Mouse (Mus musculus) MEL (cell line): ENCODE results near the gene Cdh24. TPM values are rescaled to one million over a fixed set of nuclear protein-coding genes. Genes with fewer than 3 reads are reported as not detected.

Source experiments
- DNase-seq: peaks from one replicate; pipeline ENCODE4 v3.0.0; 2011; ENCODE audit warnings: low read depth, low spot score
- H3K27ac ChIP-seq: 2 replicates; pipeline ENCODE4 v1.5.1; 2012; ENCODE audit warnings: low read depth, mild to moderate bottlenecking, control low read depth, low read length, moderate library complexity; ENCODE audit not compliant: control insufficient read depth
- H3K27me3 ChIP-seq, 2 experiments: fragments of 150-350 bp in 1 of 2; sonication (generic) in 1 of 2; 2 replicates each; pipeline ENCODE4 v1.6.1; 2012; ENCODE audit warnings: low read length in 2 of 2, mild to moderate bottlenecking in 2 of 2, improper control_type of control experiment in 1 of 2, moderate library complexity in 1 of 2; ENCODE audit not compliant: insufficient read depth in 2 of 2, control insufficient read depth in 1 of 2
- H3K36me3 ChIP-seq, 2 experiments: 2 replicates each; pipeline ENCODE4 v1.6.1; 2012 to 2014; ENCODE audit warnings: low read length in 2 of 2, improper control_type of control experiment in 1 of 2, inconsistent platforms in 1 of 2, mild to moderate bottlenecking in 1 of 2; ENCODE audit not compliant: insufficient read depth in 2 of 2, control insufficient read depth in 1 of 2
- H3K4me1 ChIP-seq, 2 experiments: fragments of 150-350 bp in 1 of 2; sonication (generic) in 1 of 2; 2 replicates each; pipeline ENCODE4 v1.6.1; 2012; ENCODE audit warnings: low read length in 2 of 2, improper control_type of control experiment in 1 of 2, mild to moderate bottlenecking in 1 of 2; ENCODE audit not compliant: insufficient read depth in 2 of 2, control insufficient read depth in 1 of 2
- H3K4me3 ChIP-seq, 2 experiments: fragments of 150-350 bp in 1 of 2; sonication (generic) in 1 of 2; 2 replicates each; pipeline ENCODE4 v1.5.1; 2012; ENCODE audit warnings: low read depth in 2 of 2, low read length in 2 of 2, mild to moderate bottlenecking in 2 of 2, moderate library complexity in 2 of 2, control low read depth in 1 of 2, improper control_type of control experiment in 1 of 2; ENCODE audit not compliant: control insufficient read depth in 1 of 2, insufficient read depth in 1 of 2
- H3K79me2 ChIP-seq: 2 replicates; pipeline ENCODE4 v1.6.1; 2012; ENCODE audit warnings: mild to moderate bottlenecking, low read length, moderate library complexity; ENCODE audit not compliant: control insufficient read depth, poor library complexity, insufficient read depth
- H3K9ac ChIP-seq: 2 replicates; pipeline ENCODE4 v1.6.1; 2012; ENCODE audit warnings: low read depth, mild to moderate bottlenecking, control low read depth, low read length, moderate library complexity; ENCODE audit not compliant: control insufficient read depth, poor library complexity, severe bottlenecking
- H3K9me3 ChIP-seq: fragments of 150-350 bp; sonication (generic); replicated peaks from 2 replicates; pipeline ENCODE4 v1.6.1; 2012; ENCODE audit warnings: mild to moderate bottlenecking, low read length, improper control_type of control experiment, moderate library complexity; ENCODE audit not compliant: insufficient read depth
- BHLHE40 ChIP-seq: IDR thresholded peaks from 2 replicates; pipeline ENCODE4 v1.6.1; 2012; ENCODE audit warnings: low read depth, mild to moderate bottlenecking, inconsistent platforms, low read length, improper control_type of control experiment, borderline replicate concordance
- CTCF ChIP-seq, 3 experiments: IDR thresholded peaks in 2 of 3; conservative IDR thresholded peaks in 1 of 3; 2 replicates each; pipeline ENCODE4 v1.5.1; 2011 to 2012; ENCODE audit warnings: low read length in 3 of 3, low read depth in 2 of 3, mild to moderate bottlenecking in 2 of 3, improper control_type of control experiment in 1 of 3, inconsistent platforms in 1 of 3, mixed read lengths in 1 of 3, moderate library complexity in 1 of 3; ENCODE audit not compliant: control insufficient read depth in 1 of 3, insufficient read depth in 1 of 3, poor library complexity in 1 of 3, severe bottlenecking in 1 of 3
- E2F4 ChIP-seq: IDR thresholded peaks from 2 replicates; pipeline ENCODE4 v1.6.1; 2011; ENCODE audit warnings: low read depth, low read length, improper control_type of control experiment, borderline replicate concordance
- ELF1 ChIP-seq: IDR thresholded peaks from 2 replicates; pipeline ENCODE4 v1.6.1; 2014; ENCODE audit warnings: low read depth, mild to moderate bottlenecking, inconsistent platforms, low read length, improper control_type of control experiment, moderate library complexity
- ETS1 ChIP-seq: IDR thresholded peaks from 2 replicates; pipeline ENCODE4 v1.6.1; 2012; ENCODE audit warnings: low read depth, mild to moderate bottlenecking, inconsistent platforms, low read length, improper control_type of control experiment, moderate library complexity
- MAZ ChIP-seq: IDR thresholded peaks from 2 replicates; pipeline ENCODE4 v1.6.1; 2012; ENCODE audit warnings: low read depth, mild to moderate bottlenecking, inconsistent platforms, low read length, improper control_type of control experiment
- MYC ChIP-seq: IDR thresholded peaks from 2 replicates; pipeline ENCODE4 v1.6.1; 2011; ENCODE audit warnings: low read depth, mild to moderate bottlenecking, low read length, improper control_type of control experiment, moderate library complexity
- POLR2AphosphoS5 ChIP-seq: IDR thresholded peaks from 2 replicates; pipeline ENCODE4 v1.6.1; 2012; ENCODE audit warnings: low read depth, borderline replicate concordance, mild to moderate bottlenecking, inconsistent platforms, low read length, moderate library complexity, mixed read lengths
- RCOR1 ChIP-seq: IDR thresholded peaks from 2 replicates; pipeline ENCODE4 v1.6.1; 2012; ENCODE audit warnings: low read depth, mild to moderate bottlenecking, inconsistent platforms, low read length, improper control_type of control experiment
- TCF12 ChIP-seq: IDR thresholded peaks from 2 replicates; pipeline ENCODE4 v1.6.1; 2014; ENCODE audit warnings: low read depth, mild to moderate bottlenecking, inconsistent platforms, low read length, improper control_type of control experiment, moderate library complexity
- USF2 ChIP-seq, 2 experiments: IDR thresholded peaks; 2 replicates each; pipeline ENCODE4 v1.6.1; 2011 to 2012; ENCODE audit warnings: improper control_type of control experiment in 2 of 2, low read length in 2 of 2, borderline replicate concordance in 1 of 2, inconsistent platforms in 1 of 2, low read depth in 1 of 2, mild to moderate bottlenecking in 1 of 2; ENCODE audit not compliant: insufficient read depth in 1 of 2
- ZNF384 ChIP-seq: IDR thresholded peaks from 2 replicates; pipeline ENCODE4 v1.6.1; 2012; ENCODE audit warnings: low read depth, mild to moderate bottlenecking, inconsistent platforms, low read length, improper control_type of control experiment
- polyA plus RNA-seq, 2 experiments: library from polyadenylated mRNA; stranded (reverse) in 1 of 2; unstranded in 1 of 2; fragments of >175 nt in 1 of 2; fragments of >200 nt in 1 of 2; gene quantifications; 2 replicates each; pipeline versions ENCODE4 v1.2.1 to v1.2.4; 2012; ENCODE audit warnings: low replicate concordance in 2 of 2, low read depth in 1 of 2; ENCODE audit not compliant: insufficient read length in 2 of 2, insufficient read depth in 1 of 2, missing spikeins in 1 of 2
- total RNA-seq: library from RNA; depleted of rRNA; stranded (reverse); fragments of 300-350 nt; gene quantifications from 2 replicates; pipeline ENCODE4 v1.2.3, GENCODE M21; 2012

The Cdh24 gene
- total and polyA plus RNA-seq, 3 experiments, result 0.89 to 5.8 TPM; not detected in 1

GRCm38 (mm10) chr14:54646898-54647636 lies 5.9 kb upstream of the Cdh24 start:
- no peaks in the 10 kb centered on the region for H3K27me3 ChIP-seq
- peaks cover 12 to 22% of the 10 kb centered on the region in 2 experiments for H3K36me3 ChIP-seq
- H3K4me1 ChIP-seq, result peaks cover 2 to 16% of the 10 kb centered on the region in 2 experiments
- no peak overlapping the region for H3K4me3 ChIP-seq
- DNase-seq, result no peak
- 0 out of 2 replicates have a peak, but pooled peaks have one; percentile 56 for TF ChIP-seq MYC
- peak; percentile 12 to 26 (median 21); a peak in 2 of 6 replicates for TF ChIP-seq CTCF (IDR thresholded peaks at IDR 0.05 in 2 of 3, conservative IDR thresholded peaks at IDR 0.05 in 1 of 3; ENCODE audit: control insufficient read depth in 1 of 3, insufficient read depth in 1 of 3, low read depth in 2 of 3, low read length in 3 of 3, poor library complexity in 1 of 3, severe bottlenecking in 1 of 3)
- 0 out of 2 replicates have a peak, but pooled peaks have one; percentile 4 for TF ChIP-seq MAZ
- no peak for TF ChIP-seq TCF12
- H3K9ac ChIP-seq, result no peak overlapping the region
- H3K79me2 ChIP-seq, result peaks cover 10% of the 10 kb centered on the region; the same call in 1 of the 2 replicates
- H3K27ac ChIP-seq, result no peak overlapping the region
- H3K9me3 ChIP-seq, result no peaks in the 10 kb centered on the region

- TF ChIP-seq E2F4, result no peak
- TF ChIP-seq RCOR1, result no peak
- no peak for TF ChIP-seq ELF1
- TF ChIP-seq POLR2AphosphoS5, result no peak
- TF ChIP-seq ETS1, result no peak
- TF ChIP-seq USF2 (IDR thresholded peaks at IDR 0.05; ENCODE audit: borderline replicate concordance in 1 of 2, insufficient read depth in 1 of 2, low read depth in 1 of 2, low read length in 2 of 2), result no peak
- TF ChIP-seq ZNF384, result no peak
- no peak for TF ChIP-seq MAZ
- no peak for TF ChIP-seq BHLHE40
- TF ChIP-seq, all 39 proteins: peak for 0
- no peak overlapping the region for H3K4me3 ChIP-seq
- DNase-seq, result no peak
- no peaks in the 10 kb centered on the region for H3K9me3 ChIP-seq
- H3K27me3 ChIP-seq, result no peaks in the 10 kb centered on the region
- peaks cover 10% of the 10 kb centered on the region for H3K79me2 ChIP-seq
- H3K27ac ChIP-seq, result no peak overlapping the region
- peaks cover 2 to 15% of the 10 kb centered on the region in 2 experiments; a peak in 3 of 4 replicates for H3K4me1 ChIP-seq
- H3K36me3 ChIP-seq, result peaks cover 12 to 16% of the 10 kb centered on the region in 2 experiments; a peak in 3 of 4 replicates
- H3K9ac ChIP-seq, result no peak overlapping the region
Observed at GRCm38 (mm10) chr14:54646455-54646854, 5.3 kb upstream of the Cdh24 start.
